Mouse (Mus musculus): ENCODE measurements around the gene Dnaaf5. TPM values are rescaled to one million over a fixed set of nuclear protein-coding genes. Genes with fewer than 3 reads are reported as not detected.

Dnaaf5 gene
- polyA plus RNA-seq, 2 experiments, result 2.0 to 6.5 TPM

DNA sequence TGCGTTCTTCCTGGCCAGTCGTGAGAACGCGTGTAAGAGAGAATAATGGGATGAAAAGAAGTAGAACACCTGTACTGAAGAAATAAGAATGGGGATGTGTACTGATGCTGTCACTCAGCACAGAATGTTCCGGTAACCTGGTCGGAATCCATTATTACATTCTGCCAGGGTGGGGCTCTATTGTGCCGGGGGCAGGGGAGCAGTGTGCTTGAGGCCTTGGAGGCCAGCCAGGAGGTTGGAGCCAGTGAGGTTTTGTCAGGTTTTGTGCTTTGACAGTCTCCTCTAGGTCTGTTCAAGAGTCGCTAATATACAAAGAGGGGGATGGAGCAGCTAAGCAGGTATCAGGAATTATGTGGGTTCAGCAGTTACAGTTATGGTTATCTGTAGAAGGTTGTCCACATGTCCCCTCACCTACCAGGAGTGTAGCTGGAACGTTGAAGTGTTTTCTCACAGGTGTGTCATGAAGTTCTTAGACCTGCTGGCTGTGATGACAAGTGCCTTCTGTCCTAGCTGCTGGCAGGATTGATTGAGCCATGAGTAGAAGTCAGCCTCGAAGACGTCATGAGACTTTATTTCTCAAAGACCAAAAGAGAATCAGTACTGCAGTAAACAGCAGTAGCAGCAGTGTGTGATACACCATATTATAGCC lies 61.8 kb downstream of the Dnaaf5 start:
- TF ChIP-seq EP300 (IDR thresholded peaks at IDR 0.05; ENCODE audit: low read depth) (no peak), CTCF (IDR thresholded peaks at IDR 0.05; ENCODE audit: low read depth) (no peak)
- H3K27ac ChIP-seq, result no peak overlapping the region
- WGBS (ENCODE audit: insufficient replicate concordance), result 88% methylated on average over 11 of the region's 11 CpGs
- no peak overlapping the region for H3K4me2 ChIP-seq (ENCODE audit: low read depth)
- ATAC-seq (ENCODE audit: insufficient read depth) (no peak), DNase-seq (ENCODE audit: low read depth in 3 of 3, low spot score in 3 of 3) (no peak)
- H3K4me1 ChIP-seq (replicated peaks; ENCODE audit: control insufficient read depth in 2 of 2, insufficient read depth in 2 of 2, low read length in 1 of 2), result peaks cover 0 to 9% of the 10 kb centered on the region in 2 experiments; a peak in 1 of 4 replicates
- no peaks in the 10 kb centered on the region for H3K9me3 ChIP-seq (ENCODE audit: control insufficient read depth, low read length)
- no peak overlapping the region for H3K9ac ChIP-seq (replicated peaks)
- peaks cover 34% of the 10 kb centered on the region for H3K36me3 ChIP-seq (replicated peaks; ENCODE audit: control insufficient read depth, insufficient read depth, low read depth)
- no peak overlapping the region for H3K4me3 ChIP-seq (ENCODE audit: insufficient read depth in 1 of 2, low read depth in 2 of 2, low read length in 2 of 2)
- H3K27me3 ChIP-seq (ENCODE audit: control insufficient read depth, insufficient read depth, low read length), result no peaks in the 10 kb centered on the region

DNA sequence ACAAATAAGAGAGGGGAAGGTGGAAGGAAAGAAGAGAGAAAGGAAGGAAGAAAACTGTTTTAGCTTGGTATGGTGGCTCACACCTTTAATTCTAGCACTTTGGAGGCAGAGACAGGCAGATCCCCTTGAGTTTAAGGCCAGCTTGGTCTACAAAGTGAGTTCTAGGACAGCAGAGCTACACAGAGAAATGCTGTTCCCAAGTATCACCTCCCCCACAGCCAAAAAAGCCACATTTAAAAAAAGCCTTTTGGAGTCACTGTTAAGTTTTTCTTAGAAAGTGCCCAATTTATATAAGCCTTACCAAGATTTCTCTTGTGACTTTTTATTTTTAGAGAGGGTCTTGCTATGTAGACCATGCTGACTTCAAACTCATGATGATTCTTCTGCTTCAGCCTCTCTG lies 64.3 kb downstream of the Dnaaf5 start:
- DNase-seq (ENCODE audit: low read depth in 3 of 3, low spot score in 3 of 3) (no peak), ATAC-seq (ENCODE audit: insufficient read depth) (no peak)
- no peaks in the 10 kb centered on the region for H3K9me3 ChIP-seq (ENCODE audit: control insufficient read depth, low read length)
- H3K9ac ChIP-seq (replicated peaks), result no peak overlapping the region
- no peaks in the 10 kb centered on the region for H3K27me3 ChIP-seq (ENCODE audit: control insufficient read depth, insufficient read depth, low read length)
- no peak overlapping the region for H3K27ac ChIP-seq
- H3K4me2 ChIP-seq (ENCODE audit: low read depth), result no peak overlapping the region
- peaks cover 0 to 3% of the 10 kb centered on the region in 2 experiments; a peak in 1 of 4 replicates for H3K4me1 ChIP-seq (replicated peaks; ENCODE audit: control insufficient read depth in 2 of 2, insufficient read depth in 2 of 2, low read length in 1 of 2)
- no peak overlapping the region for H3K4me3 ChIP-seq (ENCODE audit: insufficient read depth in 1 of 2, low read depth in 2 of 2, low read length in 2 of 2)
- TF ChIP-seq EP300 (IDR thresholded peaks at IDR 0.05; ENCODE audit: low read depth) (no peak), CTCF (IDR thresholded peaks at IDR 0.05; ENCODE audit: low read depth) (no peak)
- H3K36me3 ChIP-seq (replicated peaks; ENCODE audit: control insufficient read depth, insufficient read depth, low read depth), result peaks cover 33% of the 10 kb centered on the region

DNA sequence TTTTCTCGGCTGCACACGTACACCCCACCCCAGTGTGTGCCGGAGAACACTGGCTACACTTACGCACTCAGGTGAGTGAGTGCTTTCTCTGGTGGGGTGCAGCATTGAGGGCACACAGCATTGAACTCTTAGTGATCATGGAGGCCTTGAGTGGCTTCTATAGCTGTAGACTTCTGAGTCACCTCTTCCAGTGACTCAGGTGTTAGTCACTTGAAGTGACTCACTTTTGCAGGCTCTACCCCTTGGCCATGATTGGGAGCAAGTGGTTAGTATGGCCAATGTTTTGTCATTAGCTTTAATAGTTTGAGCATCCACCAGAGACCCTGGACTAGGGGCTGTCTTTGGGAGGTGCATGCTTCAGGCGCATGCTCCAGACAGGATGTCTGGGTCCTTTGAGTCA lies 65.2 kb downstream of the Dnaaf5 start:
- Histone ChIP-seq H3K9ac (replicated peaks) (no peak overlapping the region), H3K27ac (no peak overlapping the region), H3K27me3 (ENCODE audit: control insufficient read depth, insufficient read depth, low read length) (no peaks in the 10 kb centered on the region), H3K4me3 (ENCODE audit: insufficient read depth in 1 of 2, low read depth in 2 of 2, low read length in 2 of 2) (no peak overlapping the region), H3K9me3 (ENCODE audit: control insufficient read depth, low read length) (no peaks in the 10 kb centered on the region), H3K36me3 (replicated peaks; ENCODE audit: control insufficient read depth, insufficient read depth, low read depth) (peaks cover 36% of the 10 kb centered on the region), H3K4me2 (ENCODE audit: low read depth) (no peak overlapping the region), H3K4me1 (replicated peaks; ENCODE audit: control insufficient read depth in 2 of 2, insufficient read depth in 2 of 2, low read length in 1 of 2) (no peaks in the 10 kb centered on the region)
- no peak for DNase-seq (ENCODE audit: low read depth in 3 of 3, low spot score in 3 of 3)
- no peak for ATAC-seq (ENCODE audit: insufficient read depth)
- TF ChIP-seq CTCF (IDR thresholded peaks at IDR 0.05; ENCODE audit: low read depth) (no peak), EP300 (IDR thresholded peaks at IDR 0.05; ENCODE audit: low read depth) (no peak)
- WGBS (ENCODE audit: insufficient replicate concordance), result 90% methylated on average over 5 of the region's 5 CpGs

DNA sequence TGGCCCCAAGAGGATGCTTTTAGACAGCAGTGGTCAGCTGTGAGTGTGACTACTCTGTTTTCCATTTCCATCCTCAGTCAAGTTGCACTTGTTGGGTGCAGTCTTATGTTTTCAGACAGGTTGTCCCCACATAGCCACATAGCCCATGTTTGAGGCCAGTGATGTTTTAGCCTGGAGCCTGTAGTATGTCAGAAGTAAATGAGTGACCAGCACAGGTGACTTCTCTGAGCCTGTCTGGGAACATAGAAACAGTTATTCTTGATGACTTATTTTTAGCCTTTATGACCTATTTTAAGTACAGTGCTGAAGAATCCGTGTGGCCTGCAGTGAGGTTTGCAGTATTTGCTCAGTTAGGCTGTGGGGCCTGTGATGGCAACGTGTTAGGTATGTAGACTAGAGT lies 66.1 kb downstream of the Dnaaf5 start:
- 73% methylated on average over 2 of the region's 2 CpGs for WGBS (ENCODE audit: insufficient replicate concordance)
- ATAC-seq (ENCODE audit: insufficient read depth) (no peak), DNase-seq (ENCODE audit: low read depth in 3 of 3, low spot score in 3 of 3) (no peak)
- H3K9me3 ChIP-seq (ENCODE audit: control insufficient read depth, low read length), result no peaks in the 10 kb centered on the region
- H3K27ac ChIP-seq, result no peak overlapping the region
- H3K4me2 ChIP-seq (ENCODE audit: low read depth), result no peak overlapping the region
- peaks cover 29% of the 10 kb centered on the region for H3K36me3 ChIP-seq (replicated peaks; ENCODE audit: control insufficient read depth, insufficient read depth, low read depth)
- TF ChIP-seq CTCF (IDR thresholded peaks at IDR 0.05; ENCODE audit: low read depth) (no peak), EP300 (IDR thresholded peaks at IDR 0.05; ENCODE audit: low read depth) (no peak)
- H3K4me3 ChIP-seq (ENCODE audit: insufficient read depth in 1 of 2, low read depth in 2 of 2, low read length in 2 of 2), result no peak overlapping the region
- H3K4me1 ChIP-seq (replicated peaks; ENCODE audit: control insufficient read depth in 2 of 2, insufficient read depth in 2 of 2, low read length in 1 of 2), result no peaks in the 10 kb centered on the region
- H3K9ac ChIP-seq (replicated peaks), result no peak overlapping the region
- no peaks in the 10 kb centered on the region for H3K27me3 ChIP-seq (ENCODE audit: control insufficient read depth, insufficient read depth, low read length)

DNA sequence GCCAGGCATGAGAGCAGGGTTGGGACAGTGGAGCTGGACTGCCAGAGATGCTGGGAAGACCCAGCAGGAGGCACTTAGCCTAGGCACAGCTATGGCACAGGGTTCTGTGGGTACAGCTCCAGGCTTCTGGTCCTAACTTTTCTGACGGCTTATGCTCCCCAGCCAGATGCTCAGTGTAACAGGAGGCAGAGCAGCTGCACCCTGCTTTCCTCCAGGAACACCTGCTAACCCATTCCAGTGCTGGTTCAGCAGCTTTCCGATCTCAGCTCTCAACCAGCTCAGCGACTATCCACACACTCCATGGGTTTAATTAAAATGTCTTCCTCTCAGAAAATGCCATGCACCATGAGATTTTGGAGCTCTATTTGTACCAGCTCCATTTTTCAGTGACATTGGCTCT lies 66.8 kb downstream of the Dnaaf5 start:
- H3K4me3 ChIP-seq (ENCODE audit: insufficient read depth in 1 of 2, low read depth in 2 of 2, low read length in 2 of 2), result no peak overlapping the region
- no peaks in the 10 kb centered on the region for H3K4me1 ChIP-seq (replicated peaks; ENCODE audit: control insufficient read depth in 2 of 2, insufficient read depth in 2 of 2, low read length in 1 of 2)
- DNase-seq (ENCODE audit: low read depth in 3 of 3, low spot score in 3 of 3) (no peak), ATAC-seq (ENCODE audit: insufficient read depth) (no peak)
- H3K36me3 ChIP-seq (replicated peaks; ENCODE audit: control insufficient read depth, insufficient read depth, low read depth), result peaks cover 35% of the 10 kb centered on the region
- no peaks in the 10 kb centered on the region for H3K9me3 ChIP-seq (ENCODE audit: control insufficient read depth, low read length)
- no peak for TF ChIP-seq CTCF (IDR thresholded peaks at IDR 0.05; ENCODE audit: low read depth)
- no peak for TF ChIP-seq EP300 (IDR thresholded peaks at IDR 0.05; ENCODE audit: low read depth)
- H3K27me3 ChIP-seq (ENCODE audit: control insufficient read depth, insufficient read depth, low read length), result no peaks in the 10 kb centered on the region
- no peak overlapping the region for H3K9ac ChIP-seq (replicated peaks)
- WGBS (ENCODE audit: insufficient replicate concordance), result 80% methylated on average over 3 of the region's 3 CpGs
- no peak overlapping the region for H3K27ac ChIP-seq
- H3K4me2 ChIP-seq (ENCODE audit: low read depth), result no peak overlapping the region
